Mouse (Mus musculus): ENCODE measurements around the gene Dtd2.

Dtd2 gene

DNA sequence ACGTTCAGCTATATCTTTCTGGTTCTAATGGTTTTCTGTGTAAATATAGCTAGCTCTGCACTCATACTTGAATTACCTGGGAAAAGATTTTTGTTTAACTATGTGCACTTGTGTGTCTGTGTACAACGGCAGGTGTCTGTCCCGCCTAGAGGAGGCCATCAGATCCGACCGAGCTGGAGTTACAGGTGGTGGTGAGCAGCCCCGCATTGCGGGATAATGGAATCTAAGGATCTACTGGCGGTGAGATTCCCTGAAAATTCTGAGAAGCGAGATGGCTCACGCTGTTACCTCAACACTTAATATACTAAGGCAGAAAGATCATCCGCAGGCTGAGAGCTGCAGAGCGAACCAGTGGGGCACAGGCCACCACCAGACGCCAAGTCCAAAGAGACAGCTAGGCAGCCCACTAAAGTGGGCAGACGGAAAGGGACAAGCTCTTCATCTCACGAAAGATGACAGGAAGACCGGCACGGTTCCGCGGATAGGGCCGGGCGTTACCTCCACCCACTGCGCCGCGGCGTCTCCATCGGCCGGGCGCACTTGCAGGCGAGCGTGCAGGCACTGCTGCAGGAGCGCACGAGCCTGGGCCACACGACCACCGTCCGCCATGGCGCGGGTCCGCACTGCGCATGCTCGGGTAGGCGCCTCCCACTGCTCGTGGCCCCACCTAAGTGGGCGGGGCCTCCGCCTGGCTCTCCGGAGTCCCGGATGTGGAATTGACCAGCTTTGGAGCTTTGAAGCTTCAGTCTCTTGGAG lies at the start of gene Dtd2:
TSS of gene Dtd2 (minus strand) at position 625 of the 756 bp plus-strand sequence.
- peak; percentile 93 for DNase-seq

DNA sequence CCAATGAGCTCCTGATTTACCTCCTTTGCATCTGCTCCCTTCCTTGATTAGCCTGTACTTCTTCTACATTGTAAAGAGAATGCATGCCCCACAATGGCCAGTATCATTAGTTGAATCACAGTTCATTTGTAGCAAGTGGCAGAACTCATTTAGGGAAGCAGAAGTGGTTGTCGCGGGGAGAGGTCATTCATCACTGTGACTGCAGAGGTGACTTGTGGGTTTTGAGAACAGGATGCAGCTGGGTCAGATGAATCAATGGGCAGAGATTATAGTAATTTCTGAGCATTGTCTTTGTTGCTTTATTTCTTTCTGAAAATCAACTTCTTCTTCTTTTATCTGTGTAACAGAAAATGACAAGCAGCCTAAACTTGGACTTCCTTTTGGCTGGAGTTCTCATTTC lies 43.0 kb upstream of the Dtd2 start:
- peak; percentile 5 for DNase-seq

DNA sequence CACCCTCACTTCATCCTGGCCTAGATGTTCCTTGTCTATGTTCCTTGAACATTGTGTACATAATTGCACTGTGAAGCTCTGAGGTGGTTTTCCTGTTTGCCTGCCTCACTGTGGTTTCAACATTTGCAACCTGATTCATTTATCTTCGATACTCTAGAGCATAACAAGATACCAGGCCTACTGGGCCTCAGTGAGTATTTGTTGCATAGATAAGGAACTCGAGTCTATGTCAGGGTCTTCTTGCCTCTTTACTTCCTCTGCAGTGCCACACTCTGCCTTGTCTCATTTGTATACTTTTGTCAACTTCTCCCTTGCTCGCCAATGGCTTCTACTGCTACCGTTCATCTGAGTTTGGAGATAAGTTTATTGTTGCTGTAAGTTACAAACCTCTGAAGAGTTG lies 40.1 kb upstream of the Dtd2 start:
- no peak for DNase-seq

DNA sequence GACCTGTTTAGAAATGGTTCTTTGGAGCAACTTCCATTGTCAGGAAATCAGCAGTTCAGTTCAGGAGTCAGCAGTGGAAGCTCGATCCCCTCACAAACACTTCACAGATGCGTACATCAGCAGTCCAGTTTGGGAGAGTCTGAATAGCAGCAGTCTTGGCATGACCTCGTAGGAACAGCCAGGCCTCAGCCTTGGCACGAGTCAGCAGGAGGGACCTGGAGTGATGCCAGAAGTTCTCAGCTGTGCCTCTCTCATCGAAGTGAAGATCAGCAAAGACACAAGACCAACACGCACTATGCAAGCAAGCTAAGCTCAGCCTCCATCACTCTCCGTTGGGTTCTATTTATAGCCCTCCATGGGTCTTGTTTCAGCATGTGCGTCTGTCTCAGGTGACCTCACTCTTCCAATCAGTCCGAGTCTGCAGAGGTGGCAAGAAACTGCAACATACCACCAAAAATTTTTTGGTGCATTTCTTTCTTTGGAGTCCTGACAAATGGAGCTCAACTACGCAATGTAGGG lies 36.6 kb upstream of the Dtd2 start:
- DNase-seq: peak; percentile 11

DNA sequence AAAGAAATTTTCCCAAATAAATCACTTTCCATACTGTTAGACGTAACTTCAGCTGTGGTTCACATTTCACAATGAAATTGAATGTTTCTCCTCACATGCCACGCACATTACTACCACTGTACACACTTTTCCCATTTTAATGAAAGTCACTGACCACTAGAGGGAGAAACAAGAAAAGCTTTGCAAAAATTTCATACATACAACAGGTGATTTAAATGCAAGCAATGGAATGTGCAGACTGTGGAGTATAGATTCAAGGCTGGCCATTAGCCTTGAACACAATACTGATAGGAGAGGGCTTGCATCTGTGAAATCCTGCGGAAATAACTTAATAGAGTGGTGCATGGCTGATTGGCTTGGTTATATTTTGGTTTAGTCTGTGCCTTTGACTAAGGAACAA lies 32.1 kb upstream of the Dtd2 start:
- DNase-seq: peak; percentile 30

DNA sequence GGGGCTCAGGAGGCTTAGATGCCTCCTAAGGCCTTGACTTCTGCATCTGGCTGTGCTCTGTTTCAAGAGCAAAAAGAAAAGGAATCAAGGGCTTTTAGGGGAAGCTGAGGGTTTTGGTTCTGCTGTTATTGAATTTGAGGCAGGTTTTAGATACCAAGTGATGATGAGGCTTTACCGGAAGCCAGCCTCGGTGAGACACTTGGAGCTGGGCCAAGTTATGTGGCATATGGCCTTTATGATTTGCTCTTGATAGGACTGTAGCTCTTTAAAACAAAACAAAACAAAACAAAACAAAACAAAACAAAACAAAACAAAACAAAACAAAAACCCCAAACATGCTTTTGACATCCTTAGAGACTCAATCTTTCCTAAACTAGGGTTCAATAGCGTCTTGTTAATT lies 28.7 kb upstream of the Dtd2 start:
- DNase-seq: no peak

DNA sequence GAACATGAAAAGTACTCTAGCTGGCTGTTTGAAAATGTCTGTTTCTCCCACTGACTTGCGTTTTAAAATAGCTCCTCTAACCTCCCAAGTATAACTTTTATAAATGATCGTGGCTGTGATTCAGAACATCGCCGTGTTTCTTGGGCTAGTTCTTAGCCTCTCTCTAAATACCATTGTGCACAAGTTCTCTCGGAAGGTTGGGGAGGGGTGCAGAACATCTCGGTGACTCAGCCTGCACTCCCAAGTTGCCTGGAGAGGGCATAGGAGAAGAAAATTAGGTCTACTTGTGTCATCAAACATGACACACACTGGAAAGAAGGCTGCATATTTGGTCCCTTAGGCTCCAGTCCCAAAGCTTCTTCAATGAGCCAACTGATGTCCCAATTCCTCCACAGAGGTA lies 26.0 kb upstream of the Dtd2 start:
- no peak for DNase-seq

DNA sequence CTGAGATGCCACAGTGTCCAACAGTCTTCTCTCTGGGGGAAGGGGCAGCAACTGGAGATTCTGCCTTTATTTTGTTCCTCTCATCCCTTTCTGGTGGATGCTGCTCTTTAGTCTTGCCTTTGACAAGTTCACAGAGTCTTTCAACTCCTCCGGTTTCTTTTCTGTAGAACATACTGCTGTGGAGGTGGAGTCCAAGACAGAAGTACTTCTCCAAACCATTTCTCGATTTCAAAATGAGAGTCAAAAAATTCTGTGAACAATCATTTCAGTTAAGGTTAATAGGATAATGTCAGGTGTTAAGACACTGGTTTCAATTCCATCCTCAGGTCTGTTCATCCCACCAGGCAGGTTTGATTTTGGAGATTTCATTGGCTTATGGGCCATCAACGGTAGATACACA lies 21.7 kb upstream of the Dtd2 start, which contains the start of gene Gpr33:
TSS of gene Gpr33 (minus strand) at position 101 of the 400 bp plus-strand sequence.
- DNase-seq: no peak

DNA sequence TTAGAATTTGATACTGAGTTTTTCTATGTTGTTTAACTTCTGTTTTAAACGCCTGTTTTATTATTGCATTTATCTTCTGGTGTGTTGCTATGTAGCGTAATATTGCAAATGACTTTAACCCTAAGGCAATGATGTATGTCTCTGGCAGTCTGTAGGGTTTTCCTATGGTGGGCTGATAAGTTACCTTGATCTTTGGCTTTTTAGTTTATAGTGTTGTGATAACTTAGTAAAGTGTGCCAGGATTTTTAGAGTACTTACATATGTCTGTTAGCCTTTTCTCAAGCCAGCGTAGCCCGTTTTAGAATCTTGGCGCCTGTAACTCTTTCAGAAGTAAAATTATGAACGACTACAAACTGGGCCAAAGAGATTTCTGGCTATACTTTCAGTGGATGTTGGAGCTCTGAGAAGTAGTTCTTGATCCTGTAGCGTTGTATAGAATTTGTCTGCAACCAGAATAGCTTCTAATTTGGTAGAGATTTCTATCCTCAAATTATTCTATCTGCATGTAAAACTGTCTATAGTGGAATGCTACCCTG lies 8.3 kb upstream of the Dtd2 start:
- no peak for DNase-seq

DNA sequence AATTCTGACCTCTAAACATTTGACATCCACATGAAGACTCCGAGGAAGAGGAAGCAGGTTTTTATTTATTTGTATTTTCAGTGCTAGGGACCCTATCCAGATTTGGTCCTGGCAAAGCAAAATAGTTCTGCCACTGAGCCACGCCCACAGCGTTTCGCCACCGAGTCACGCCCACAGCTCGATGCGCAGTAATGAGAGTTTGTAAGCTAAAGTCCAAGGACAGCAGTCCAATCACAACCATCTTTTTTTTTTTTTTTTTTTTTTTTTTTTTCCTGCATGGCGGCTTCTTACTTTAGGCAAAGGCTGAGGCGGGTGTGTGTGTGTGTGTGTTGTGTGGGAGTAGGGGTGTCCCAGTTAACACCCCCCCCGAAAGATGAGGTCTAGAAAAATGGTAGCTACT lies 7.7 kb upstream of the Dtd2 start:
- no peak for DNase-seq

DNA sequence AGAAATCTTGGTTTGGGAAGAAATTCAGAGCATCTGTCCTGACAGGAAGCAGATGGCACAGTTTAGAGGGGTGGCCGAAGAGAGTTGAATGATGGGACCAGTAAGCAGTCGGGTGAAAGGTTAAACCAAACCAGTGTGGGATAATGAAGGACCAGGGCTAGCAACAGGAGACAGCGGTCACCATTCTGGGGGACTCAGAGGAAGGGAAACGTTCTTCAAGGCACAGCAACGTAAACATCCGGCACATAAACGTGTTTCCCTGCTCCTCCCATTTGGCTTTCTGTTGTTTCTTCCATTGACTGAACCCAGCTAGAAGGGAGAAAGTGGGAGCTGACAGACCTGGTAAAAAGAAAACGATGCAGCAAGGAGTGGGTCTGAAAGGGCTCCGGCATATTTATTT lies 7.0 kb upstream of the Dtd2 start:
- no peak for DNase-seq

DNA sequence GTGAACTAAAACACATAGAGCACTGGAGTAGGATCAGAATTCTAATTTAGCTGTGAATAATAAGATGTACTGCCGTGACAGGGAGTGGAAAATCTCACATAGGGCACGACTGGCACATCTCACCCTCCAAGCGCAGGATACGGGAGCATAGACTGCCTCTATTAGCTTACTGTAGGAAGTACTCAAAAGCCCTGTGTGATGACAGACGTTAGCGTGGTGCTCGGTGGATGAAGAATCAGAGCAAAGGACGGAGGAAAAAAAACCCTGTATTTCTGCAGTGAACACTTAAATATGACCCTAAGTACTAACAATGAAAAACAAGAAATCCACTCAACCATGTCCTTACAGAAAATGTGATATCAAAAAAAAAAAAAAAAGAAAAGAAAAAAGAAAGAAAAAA lies 5.9 kb upstream of the Dtd2 start:
- DNase-seq: no peak

DNA sequence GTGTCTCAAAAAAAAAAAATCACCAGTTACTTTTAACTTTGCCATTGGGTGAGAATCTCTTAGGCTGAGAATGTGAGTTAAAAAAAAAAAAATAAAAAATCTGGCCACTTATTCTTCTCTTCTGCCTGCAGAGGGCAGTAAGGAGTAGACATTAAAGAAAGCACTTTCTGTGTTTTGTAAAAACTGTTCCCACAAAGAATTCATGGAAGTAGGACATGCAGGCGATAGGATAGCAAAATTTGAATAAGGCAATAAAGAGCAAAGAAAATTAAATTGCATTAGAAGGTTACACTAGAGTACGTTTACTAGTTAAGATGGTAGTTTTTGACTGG lies 4.3 kb upstream of the Dtd2 start:
- peak; percentile 27 for DNase-seq

DNA sequence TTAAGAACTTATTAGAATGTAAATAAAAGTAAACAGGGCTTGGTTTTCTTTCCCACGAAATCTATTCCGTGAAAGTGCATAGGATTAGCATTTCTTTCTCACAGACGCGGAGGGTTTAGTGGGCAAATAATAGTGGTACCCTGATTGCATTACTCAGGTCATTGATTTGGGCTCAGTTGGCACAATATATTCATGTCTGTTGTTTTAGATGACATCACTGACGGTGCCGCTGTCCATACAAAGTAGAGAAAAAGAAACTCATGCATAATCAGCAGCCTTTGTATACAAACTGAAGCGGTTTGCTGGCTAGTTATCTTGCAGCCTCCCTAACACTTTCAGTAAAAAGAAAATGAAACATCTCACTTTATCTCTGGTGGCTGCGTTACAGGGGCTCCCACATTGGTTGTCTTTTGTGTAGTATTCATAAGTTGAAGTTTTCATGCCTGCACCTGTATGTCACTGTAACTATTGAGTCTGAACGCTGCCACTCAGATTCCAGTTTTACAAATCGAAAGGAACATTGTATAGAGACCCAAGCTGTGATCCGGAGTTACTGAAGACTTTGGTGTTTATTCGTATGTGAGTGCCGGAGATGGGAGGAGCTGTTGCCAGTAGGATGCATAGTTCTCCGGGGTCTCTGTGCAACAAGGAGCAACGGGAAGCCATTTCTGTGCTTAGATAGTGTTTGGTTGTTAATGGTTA lies 3.8 kb upstream of the Dtd2 start:
- DNase-seq: no peak

DNA sequence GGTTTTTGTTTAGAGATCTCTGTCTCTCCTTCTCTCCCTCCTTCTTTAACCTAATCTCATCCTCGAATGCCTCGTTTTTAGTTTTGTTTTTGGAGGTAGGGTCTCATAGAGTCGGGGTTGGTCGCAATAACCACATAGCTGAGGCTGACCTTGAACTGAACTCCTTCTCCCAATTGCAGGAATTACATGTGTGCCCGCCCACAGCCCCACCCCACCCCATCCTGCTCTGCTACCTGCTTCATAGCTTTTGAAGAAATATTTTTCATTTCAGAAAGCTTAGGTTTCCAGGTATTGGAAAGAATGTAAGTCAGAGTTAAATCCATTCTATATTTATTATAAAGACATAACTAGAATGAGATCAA lies 313 bp upstream of the Dtd2 start:
- no peak for DNase-seq

DNA sequence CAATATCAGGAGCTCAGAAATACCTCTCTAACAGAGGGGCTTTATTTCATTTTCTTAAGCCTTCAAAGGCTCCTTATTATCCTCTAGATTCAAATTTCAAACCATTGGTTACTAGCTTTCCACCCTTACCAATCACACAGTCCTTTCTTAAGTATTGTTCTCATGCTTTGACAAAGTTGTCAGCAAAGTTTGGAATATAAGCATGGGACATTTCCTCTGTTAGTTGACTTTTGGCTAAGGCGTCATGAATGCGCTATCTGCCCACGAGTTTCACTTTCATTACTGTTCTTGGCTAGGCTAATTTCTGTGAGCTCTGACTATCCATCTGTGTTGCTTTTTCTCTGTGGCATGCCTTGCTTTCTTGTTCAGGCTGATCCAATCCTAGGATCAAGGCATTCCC lies 3.6 kb downstream of the Dtd2 start:
- DNase-seq: no peak

DNA sequence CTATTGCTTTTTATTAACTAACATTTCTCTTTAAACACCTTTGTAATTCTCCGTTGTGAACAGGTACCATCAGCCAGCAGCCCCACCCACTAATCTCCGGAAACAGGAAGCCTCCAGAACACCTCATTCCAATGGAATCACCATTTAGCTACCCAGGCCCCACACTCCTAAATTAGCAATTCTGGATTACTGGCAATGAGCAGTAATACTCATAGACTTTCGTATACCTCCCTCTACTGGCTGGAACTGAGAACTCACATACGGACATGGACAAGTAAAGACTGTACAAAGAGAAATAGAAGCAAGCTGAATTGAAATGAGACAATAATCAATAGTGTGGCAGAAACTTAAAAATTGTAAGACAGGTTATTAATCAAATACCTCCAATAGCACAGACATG lies 4.8 kb downstream of the Dtd2 start:
- DNase-seq: peak; percentile 89

DNA sequence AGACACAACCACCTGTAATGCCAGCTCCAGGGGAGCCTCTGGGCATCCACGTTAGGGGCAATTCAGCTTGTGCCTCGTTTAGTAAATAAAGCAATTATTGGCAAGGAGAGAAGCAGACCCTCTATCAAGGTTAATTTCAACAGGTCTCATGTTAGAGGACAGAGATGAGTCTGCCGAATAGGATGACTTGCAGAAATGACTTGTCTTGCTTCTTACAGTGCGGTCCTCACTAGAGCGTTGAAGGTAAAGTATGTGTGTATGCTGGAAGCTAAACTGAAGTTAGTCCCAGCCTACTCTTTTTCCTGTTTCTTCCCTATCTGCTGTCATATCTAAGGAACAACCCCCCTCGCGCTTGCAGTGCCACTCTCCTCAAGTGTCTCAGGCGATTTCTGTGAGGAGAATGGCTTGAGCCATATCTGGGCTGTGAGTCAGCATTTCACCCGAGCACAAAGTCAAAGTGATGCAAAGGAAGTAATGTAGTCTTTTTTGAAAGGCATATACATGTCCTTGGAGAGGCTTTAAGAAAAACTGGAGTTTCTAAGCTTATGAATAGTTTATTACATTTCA lies 7.9 kb downstream of the Dtd2 start:
- DNase-seq: no peak

DNA sequence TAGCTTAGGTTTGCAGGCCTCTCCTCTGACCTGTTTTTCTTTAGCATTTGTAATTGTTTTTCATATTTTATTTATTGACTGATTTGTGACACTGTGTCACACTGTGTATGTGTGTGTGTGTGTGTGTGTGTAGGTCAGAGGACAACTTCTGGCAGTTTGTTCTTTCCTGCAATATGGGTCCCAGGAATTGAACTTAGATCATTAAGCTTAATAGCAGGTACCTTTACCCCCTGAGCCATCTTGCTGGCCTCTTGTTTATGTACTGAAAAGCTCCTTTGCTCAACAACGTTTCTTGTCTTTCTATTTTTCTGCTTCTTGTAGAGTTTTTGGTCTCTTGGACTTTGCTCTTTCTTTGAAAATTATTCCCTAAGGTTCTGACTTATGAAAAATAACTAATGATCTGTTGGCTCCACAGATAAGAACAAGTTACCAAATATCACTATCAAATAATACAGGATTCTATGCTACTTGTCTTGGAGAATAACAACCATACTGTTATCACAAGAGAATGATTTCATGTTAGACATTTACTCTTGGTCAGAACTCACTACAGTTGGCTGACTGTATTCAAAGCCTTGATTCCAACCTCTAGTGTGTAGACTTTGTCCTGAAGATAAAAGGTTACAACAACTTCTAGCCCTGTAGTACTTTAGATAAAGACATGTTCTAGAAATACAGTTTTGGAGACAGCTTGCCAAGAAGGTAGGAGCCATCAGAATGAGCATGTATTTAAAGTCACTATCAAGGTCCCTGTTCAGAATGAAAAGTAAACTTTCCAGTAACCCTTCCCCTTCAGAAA lies 10.4 kb downstream of the Dtd2 start:
- DNase-seq: peak; percentile 20

DNA sequence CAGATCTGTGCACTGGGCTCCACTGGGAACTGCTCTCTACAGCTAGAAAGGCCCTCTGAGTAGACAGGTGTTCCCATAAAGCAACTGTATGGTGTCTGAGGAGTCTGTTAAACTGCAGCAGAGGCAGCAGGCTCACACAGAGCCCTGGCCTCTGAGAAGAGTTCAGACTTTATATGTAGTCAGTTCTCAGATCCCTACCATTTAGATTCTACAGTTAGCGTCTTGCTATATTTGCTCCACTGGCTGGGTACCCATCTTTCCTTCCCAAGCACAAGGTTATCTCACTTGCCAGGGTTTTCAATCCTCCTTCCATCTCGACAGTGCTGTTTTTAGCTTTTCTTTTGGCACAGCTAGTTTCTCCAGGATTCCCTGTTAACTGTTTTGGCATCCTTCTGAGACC lies 15.7 kb downstream of the Dtd2 start:
- no peak for DNase-seq

DNA sequence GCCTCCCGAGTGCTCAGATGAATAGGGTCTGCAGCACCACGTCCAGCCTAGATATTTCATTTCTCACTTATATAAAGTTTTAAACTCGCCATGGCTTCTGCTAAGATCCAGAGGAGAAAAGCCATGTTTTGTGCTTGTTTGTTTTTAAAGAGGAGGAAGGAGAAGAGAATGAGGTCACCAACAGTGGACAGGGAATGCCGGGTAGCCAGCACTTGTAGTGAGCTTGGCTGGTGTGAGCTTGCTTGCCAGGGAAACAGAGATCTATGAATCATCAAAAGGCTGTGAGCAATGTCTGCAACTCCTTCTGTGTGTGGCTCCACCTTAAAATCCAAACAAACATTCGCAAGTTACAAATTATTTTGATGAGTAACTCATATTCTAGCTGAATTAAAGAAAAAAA lies 17.8 kb downstream of the Dtd2 start:
- no peak for DNase-seq

DNA sequence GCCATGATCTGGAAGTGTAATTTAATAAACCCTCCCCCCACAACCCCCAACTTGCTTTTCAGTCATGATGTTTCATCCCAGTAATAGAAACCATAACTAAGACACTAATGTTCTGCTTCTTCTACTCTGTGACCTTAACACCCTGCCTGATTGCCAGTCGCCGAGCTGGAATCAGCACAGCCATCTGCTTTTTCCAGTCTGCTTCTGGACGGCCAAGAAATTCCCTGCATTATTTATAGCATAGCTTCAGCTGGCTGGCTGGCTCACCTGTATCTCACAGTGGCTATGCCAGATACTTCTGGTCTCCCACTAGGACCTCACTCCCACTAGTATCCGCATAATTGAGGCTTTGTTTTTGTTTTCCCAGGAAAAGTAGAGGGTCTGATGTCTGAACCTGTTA lies 20.5 kb downstream of the Dtd2 start:
- DNase-seq: no peak

DNA sequence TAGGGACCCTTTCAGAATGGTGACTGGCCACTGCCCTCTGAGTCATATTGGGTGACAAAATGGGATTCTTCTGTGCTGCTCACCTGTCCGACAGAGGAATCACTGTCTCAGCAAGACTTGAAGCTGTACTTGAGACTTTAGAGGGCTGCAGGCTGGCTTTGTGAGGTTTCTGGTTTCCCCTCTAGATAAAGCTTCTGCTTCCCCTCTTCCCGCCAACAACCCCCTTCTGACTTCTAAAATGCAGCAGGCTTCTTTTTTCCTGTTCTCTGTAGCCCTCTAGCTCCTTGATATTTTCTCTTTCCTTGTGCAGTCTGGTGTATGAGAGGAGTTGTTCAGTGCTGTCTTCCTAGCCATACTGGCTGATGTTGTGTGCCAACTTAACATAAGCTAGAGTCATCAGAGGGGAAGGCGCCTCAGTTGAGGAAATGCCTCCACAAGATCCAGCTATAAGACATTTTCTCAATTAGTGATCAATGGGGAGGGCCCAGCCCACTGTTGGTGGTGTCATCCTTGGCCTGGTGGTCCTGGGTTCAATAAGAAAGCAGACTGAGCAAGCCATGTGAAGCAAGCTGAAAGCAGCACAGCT lies 21.0 kb downstream of the Dtd2 start:
- no peak for DNase-seq

All from kidney, adult 9 months (tissue).